Mouse (Mus musculus) kidney, embryonic 14.5 days (tissue): ENCODE results near the gene Surf6. TPM values are rescaled to one million over a fixed set of nuclear protein-coding genes. Genes with fewer than 3 reads are reported as not detected.
"Not testable (repeated sequence)": the region's sequence is repeated elsewhere in the genome, so short reads cannot be mapped to it uniquely, and the experiment has no call there.

ENCODE experiments used
- ATAC-seq: fragments of 200-750 bp; cut with Nextera tagmentation; 2 replicates; pipeline ENCODE4 v1.8.0; 2017; ENCODE audit warnings: moderate number of reproducible peaks, mild to moderate bottlenecking, moderate TSS enrichment, moderate library complexity; ENCODE audit not compliant: low FRiP score, low TSS enrichment
- H3K27ac ChIP-seq: fragments of 300-500 bp; sonication (generic); 2 replicates; pipeline ENCODE4 v1.5.1; 2014; ENCODE audit warnings: low read depth, mild to moderate bottlenecking, low read length, moderate library complexity, mixed read lengths
- H3K27me3 ChIP-seq: fragments of 300-500 bp; sonication (generic); 2 replicates; pipeline ENCODE4 v1.6.1; 2014; ENCODE audit warnings: mild to moderate bottlenecking, low read length; ENCODE audit not compliant: control insufficient read depth, insufficient read depth
- H3K36me3 ChIP-seq: fragments of 300-500 bp; sonication (generic); 2 replicates; pipeline ENCODE4 v1.6.1; 2014; ENCODE audit warnings: low read length, mixed read lengths; ENCODE audit not compliant: control insufficient read depth, insufficient read depth
- H3K4me1 ChIP-seq: fragments of 300-500 bp; sonication (generic); 2 replicates; pipeline ENCODE4 v1.6.1; 2014; ENCODE audit warnings: low read length, mixed read lengths; ENCODE audit not compliant: control insufficient read depth, insufficient read depth
- H3K4me2 ChIP-seq: fragments of 300-500 bp; sonication (generic); replicated peaks from 2 replicates; pipeline ENCODE4 v1.6.1; 2014; ENCODE audit warnings: low read depth, mild to moderate bottlenecking, low read length
- H3K4me3 ChIP-seq: fragments of 300-500 bp; sonication (generic); 2 replicates; pipeline ENCODE4 v1.5.1; 2014; ENCODE audit warnings: mild to moderate bottlenecking, low read length
- H3K9ac ChIP-seq: fragments of 300-500 bp; sonication (generic); 2 replicates; pipeline ENCODE4 v1.6.1; 2014; ENCODE audit warnings: low read depth, mild to moderate bottlenecking, low read length, moderate library complexity
- H3K9me3 ChIP-seq: fragments of 300-500 bp; sonication (generic); 2 replicates; pipeline ENCODE4 v1.6.1; 2016; ENCODE audit warnings: low read length; ENCODE audit not compliant: control insufficient read depth
- WGBS: fragments of 180-500 bp; shearing (Covaris S2); extraction: QIAGEN DNeasy Blood & Tissue Kit; methylation state at CpG from one replicate; pipeline ENCODE4 v1.1.7; 2014; 5-methylcytosine and 5-hydroxymethylcytosine counted together
- polyA plus RNA-seq: library from polyadenylated mRNA; unstranded; fragments of >200 nt; fragmentation: Nextera tagmentation; extraction: Ambion mirVana; gene quantifications from 2 replicates; pipeline ENCODE4 v1.2.1, GENCODE M21; 2014

The Surf6 gene
- polyA plus RNA-seq, 1 experiment from 2014 or later, result 19.0 TPM

- not testable (repeated sequence) for H3K4me3 ChIP-seq, H3K4me1 ChIP-seq, H3K9me3 ChIP-seq, H3K9ac ChIP-seq, H3K27me3 ChIP-seq, H3K4me2 ChIP-seq, H3K27ac ChIP-seq, ATAC-seq
- peaks cover 16% of the 10 kb centered on the region for H3K36me3 ChIP-seq
- WGBS, result 89% methylated on average over 2 of the region's 2 CpGs
Observed at GRCm38 (mm10) chr2:26885541-26885940, 17.1 kb downstream of the Surf6 start.

- Histone ChIP-seq H3K4me3 (no peak overlapping the region), H3K36me3 (no peaks in the 10 kb centered on the region), H3K27ac (no peak overlapping the region), H3K4me2 (no peak overlapping the region), H3K4me1 (no peaks in the 10 kb centered on the region), H3K27me3 (no peaks in the 10 kb centered on the region), H3K9me3 (no peaks in the 10 kb centered on the region), H3K9ac (no peak overlapping the region)
- ATAC-seq, result no peak
Observed at GRCm38 (mm10) chr2:26878571-26878970, 24.1 kb downstream of the Surf6 start.

- Histone ChIP-seq H3K4me1 (no peaks in the 10 kb centered on the region), H3K9ac (no peak overlapping the region), H3K36me3 (no peaks in the 10 kb centered on the region), H3K9me3 (no peaks in the 10 kb centered on the region), H3K27me3 (no peaks in the 10 kb centered on the region; the same call in 1 of the 2 replicates), H3K4me3 (no peak overlapping the region), H3K4me2 (no peak overlapping the region), H3K27ac (no peak overlapping the region)
- ATAC-seq, result no peak
- 68% methylated on average over 6 of the region's 6 CpGs for WGBS
Observed at GRCm38 (mm10) chr2:26870666-26871065, 32.0 kb downstream of the Surf6 start.

- Histone ChIP-seq H3K9ac (no peak within 1 kb of the TSS), H3K36me3 (no peaks in the 10 kb centered on the region), H3K4me2 (no peak within 1 kb of the TSS), H3K9me3 (no peaks in the 10 kb centered on the region), H3K27ac (no peak within 1 kb of the TSS), H3K27me3 (no peaks in the 10 kb centered on the region), H3K4me3 (no peak within 1 kb of the TSS), H3K4me1 (no peaks in the 10 kb centered on the region)
- 62% methylated on average over 3 of the region's 3 CpGs for WGBS
- no peak for ATAC-seq
Observed at GRCm38 (mm10) chr2:26864879-26865278, 37.8 kb downstream of the Surf6 start, which contains the start of gene Abo. Gene Abo, minus strand, starts transcription at chr2:26864979.

GRCm38 (mm10) chr2:26862856-26863255, 39.8 kb downstream of the Surf6 start:
- Histone ChIP-seq H3K36me3 (no peaks in the 10 kb centered on the region), H3K27me3 (no peaks in the 10 kb centered on the region), H3K4me3 (no peak overlapping the region), H3K4me2 (no peak overlapping the region), H3K27ac (no peak overlapping the region), H3K9ac (no peak overlapping the region), H3K4me1 (no peaks in the 10 kb centered on the region), H3K9me3 (no peaks in the 10 kb centered on the region)
- no peak for ATAC-seq
- WGBS, result 73% methylated on average over 3 of the region's 3 CpGs

GRCm38 (mm10) chr2:26847706-26848105, 55.0 kb downstream of the Surf6 start:
- ATAC-seq, result no peak
- Histone ChIP-seq H3K4me3 (no peak overlapping the region), H3K27me3 (no peaks in the 10 kb centered on the region), H3K36me3 (no peaks in the 10 kb centered on the region), H3K4me2 (no peak overlapping the region), H3K9me3 (no peaks in the 10 kb centered on the region), H3K27ac (no peak overlapping the region), H3K9ac (no peak overlapping the region), H3K4me1 (no peaks in the 10 kb centered on the region)
- 63% methylated on average over 2 of the region's 2 CpGs for WGBS

Other genes starting within 250 kb of the Surf6 start
- gene Lcn4, start 231.6 kb downstream of the Surf6 start, polyA plus RNA-seq, result not detected in 2 replicates
- not detected in 2 replicates for gene Abo, start 37.9 kb downstream of the Surf6 start, polyA plus RNA-seq
- 27.0 and 35.2 TPM in 2 replicates for gene Med22, start 7.8 kb upstream of the Surf6 start, polyA plus RNA-seq
- 790 and 884 TPM in 2 replicates for gene Rpl7a, start 7.9 kb upstream of the Surf6 start, polyA plus RNA-seq
- gene Surf2, start 13.5 kb upstream of the Surf6 start, polyA plus RNA-seq, result 40.1 and 46.5 TPM in 2 replicates
- 48.1 and 51.1 TPM in 2 replicates for gene Surf1, start 13.7 kb upstream of the Surf6 start, polyA plus RNA-seq
- 124 and 187 TPM in 2 replicates for gene Surf4, start 31.0 kb upstream of the Surf6 start, polyA plus RNA-seq
- 0.09 TPM in 1 of 2 replicates, not detected in the other for gene Stkld1, start 31.2 kb upstream of the Surf6 start, polyA plus RNA-seq
- gene Rexo4, start 61.5 kb upstream of the Surf6 start, polyA plus RNA-seq, result 37.5 and 49.7 TPM in 2 replicates
- 0.05 and 0.06 TPM in 2 replicates for gene Adamts13, start 70.5 kb upstream of the Surf6 start, polyA plus RNA-seq
- gene Cacfd1, start 107.0 kb upstream of the Surf6 start, polyA plus RNA-seq, result 36.7 and 56.5 TPM in 2 replicates
- 0.37 and 0.64 TPM in 2 replicates for gene Slc2a6, start 125.1 kb upstream of the Surf6 start, polyA plus RNA-seq
- 0.54 TPM in 1 of 2 replicates, not detected in the other for gene Mymk, start 169.3 kb upstream of the Surf6 start, polyA plus RNA-seq
- gene Adamtsl2, start 176.5 kb upstream of the Surf6 start, polyA plus RNA-seq, result 0.51 and 0.65 TPM in 2 replicates
- gene Fam163b, start 239.6 kb upstream of the Surf6 start, polyA plus RNA-seq, result not detected in 2 replicates